Mouse (Mus musculus) liver, postnatal 0 days (tissue): ENCODE results near the gene Mgll. TPM values are rescaled to one million over a fixed set of nuclear protein-coding genes. Genes with fewer than 3 reads are reported as not detected.

ENCODE experiments used
- ATAC-seq: fragments of 200-750 bp; cut with Nextera tagmentation; 2 replicates; pipeline ENCODE4 v1.8.0; 2017; ENCODE audit warnings: mild to moderate bottlenecking, moderate library complexity
- DNase-seq: peaks from one replicate; pipeline ENCODE4 v3.0.0-alpha.2; 2016
- H3K27ac ChIP-seq: fragments of 300-500 bp; sonication (generic); 2 replicates; pipeline ENCODE4 v1.5.1; 2014; ENCODE audit warnings: antibody characterized with exemption, moderate library complexity, mild to moderate bottlenecking, low read depth
- H3K27me3 ChIP-seq: fragments of 300-500 bp; sonication (generic); 2 replicates; pipeline ENCODE4 v1.6.1; 2014; ENCODE audit warnings: low read length, control low read depth, mixed read lengths; ENCODE audit not compliant: insufficient read depth
- H3K36me3 ChIP-seq: fragments of 300-500 bp; sonication (generic); replicated peaks from 2 replicates; pipeline ENCODE4 v1.6.1; 2014; ENCODE audit warnings: mild to moderate bottlenecking, control low read depth, low read length, moderate library complexity, mixed read lengths; ENCODE audit not compliant: insufficient read depth
- H3K4me1 ChIP-seq: fragments of 300-500 bp; sonication (generic); 2 replicates; pipeline ENCODE4 v1.6.1; 2014; ENCODE audit warnings: antibody characterized with exemption, mild to moderate bottlenecking, control low read depth; ENCODE audit not compliant: insufficient read depth
- H3K4me2 ChIP-seq: fragments of 300-500 bp; sonication (generic); 2 replicates; pipeline ENCODE4 v1.6.1; 2014; ENCODE audit warnings: low read depth, mild to moderate bottlenecking, low read length, moderate library complexity, mixed read lengths
- H3K4me3 ChIP-seq: fragments of 300-500 bp; sonication (generic); 2 replicates; pipeline ENCODE4 v1.5.1; 2014; ENCODE audit warnings: low read depth, low read length
- H3K9ac ChIP-seq: fragments of 300-500 bp; sonication (generic); replicated peaks from 2 replicates; pipeline ENCODE4 v1.6.1; 2014; ENCODE audit warnings: mild to moderate bottlenecking, moderate library complexity
- H3K9me3 ChIP-seq: fragments of 300-500 bp; sonication (generic); 2 replicates; pipeline ENCODE4 v1.6.1; 2016; ENCODE audit warnings: mild to moderate bottlenecking, control low read depth, low read length, mixed read lengths
- CTCF ChIP-seq: sonication (generic); IDR thresholded peaks from 2 replicates; pipeline ENCODE4 v1.5.1; 2016; ENCODE audit warnings: antibody characterized with exemption, low read depth
- EP300 ChIP-seq: IDR thresholded peaks from 2 replicates; pipeline ENCODE4 v1.6.1; 2016; ENCODE audit warnings: antibody characterized with exemption, low read depth, mild to moderate bottlenecking
- WGBS: fragments of 180-500 bp; shearing (Covaris S2); extraction: QIAGEN DNeasy Blood & Tissue Kit; methylation state at CpG from one replicate; pipeline ENCODE4 v1.1.7; 2014; ENCODE audit not compliant: insufficient replicate concordance; 5-methylcytosine and 5-hydroxymethylcytosine counted together
- polyA plus RNA-seq: library from polyadenylated mRNA; unstranded; fragments of >200 nt; fragmentation: Nextera tagmentation; extraction: Ambion mirVana; gene quantifications from 2 replicates; pipeline ENCODE4 v1.2.1, GENCODE M21; 2015

Mgll gene
- polyA plus RNA-seq, 1 experiment from 2014 or later = 121 TPM

GRCm38 (mm10) chr6:88870594-88870993 is 146.4 kb downstream of the Mgll start:
- TF ChIP-seq EP300 (no peak), CTCF (no peak)
- Histone ChIP-seq H3K4me2 (no peak overlapping the region), H3K27ac (no peak overlapping the region), H3K36me3 (no peaks in the 10 kb centered on the region), H3K4me3 (no peak overlapping the region), H3K4me1 (peaks cover 11% of the 10 kb centered on the region; the same call in 1 of the 2 replicates), H3K9me3 (no peaks in the 10 kb centered on the region), H3K9ac (no peak overlapping the region), H3K27me3 (peaks cover 36% of the 10 kb centered on the region)
- ATAC-seq = no peak
- DNase-seq = no peak
- 74% methylated on average over 4 of the region's 4 CpGs for WGBS

- Histone ChIP-seq H3K27me3 (peaks cover 41% of the 10 kb centered on the region), H3K9me3 (no peaks in the 10 kb centered on the region), H3K4me1 (peaks cover 11% of the 10 kb centered on the region; the same call in 1 of the 2 replicates), H3K4me2 (no peak overlapping the region), H3K27ac (no peak overlapping the region), H3K9ac (no peak overlapping the region), H3K4me3 (no peak overlapping the region), H3K36me3 (no peaks in the 10 kb centered on the region)
- TF ChIP-seq CTCF = no peak
- no peak for TF ChIP-seq EP300
- ATAC-seq (no peak), DNase-seq (no peak)
- WGBS = 60% methylated on average over 8 of the region's 8 CpGs
Observed at GRCm38 (mm10) chr6:88871546-88871945, 147.3 kb downstream of the Mgll start.

- 42% methylated on average over 7 of the region's 7 CpGs for WGBS
- H3K9me3 ChIP-seq = no peaks in the 10 kb centered on the region
- no peak overlapping the region for H3K27ac ChIP-seq
- no peak overlapping the region for H3K4me2 ChIP-seq
- no peak overlapping the region for H3K9ac ChIP-seq
- H3K4me1 ChIP-seq = peaks cover 11% of the 10 kb centered on the region; the same call in 1 of the 2 replicates
- DNase-seq (no peak), ATAC-seq (no peak)
- no peaks in the 10 kb centered on the region for H3K36me3 ChIP-seq
- TF ChIP-seq EP300 (no peak), CTCF (no peak)
- H3K27me3 ChIP-seq = peaks cover 41% of the 10 kb centered on the region
- H3K4me3 ChIP-seq = no peak overlapping the region
Observed at GRCm38 (mm10) chr6:88872811-88873210, 148.6 kb downstream of the Mgll start.

GRCm38 (mm10) chr6:88873965-88874867 is 150.0 kb downstream of the Mgll start:
- H3K9ac ChIP-seq = no peak overlapping the region
- DNase-seq (no peak), ATAC-seq (peak; percentile 47; the same call in 1 of the 2 replicates)
- WGBS = 7% methylated on average over 61 of the region's 74 CpGs
- no peaks in the 10 kb centered on the region for H3K36me3 ChIP-seq
- TF ChIP-seq CTCF (no peak), EP300 (no peak)
- H3K27ac ChIP-seq = no peak overlapping the region
- peak overlapping the region; percentile 49 for H3K4me3 ChIP-seq
- peaks cover 11% of the 10 kb centered on the region; the same call in 1 of the 2 replicates for H3K4me1 ChIP-seq
- H3K4me2 ChIP-seq = peak overlapping the region; percentile 86
- H3K9me3 ChIP-seq = no peaks in the 10 kb centered on the region
- peaks cover 41% of the 10 kb centered on the region for H3K27me3 ChIP-seq

GRCm38 (mm10) chr6:88874868-88875508 is 150.8 kb downstream of the Mgll start, which contains the start of gene Podxl2:
Podxl2 (minus strand) TSS chr6:88875044.
- DNase-seq = peak; percentile 58
- TF ChIP-seq EP300 = no peak
- TF ChIP-seq CTCF = no peak
- peaks cover 11% of the 10 kb centered on the region; the same call in 1 of the 2 replicates for H3K4me1 ChIP-seq
- peaks cover 41% of the 10 kb centered on the region for H3K27me3 ChIP-seq
- peak; percentile 68 for ATAC-seq
- 12% methylated on average over 43 of the region's 63 CpGs for WGBS
- no peaks in the 10 kb centered on the region for H3K9me3 ChIP-seq
- no peak within 1 kb of the TSS for H3K27ac ChIP-seq
- no peaks in the 10 kb centered on the region for H3K36me3 ChIP-seq
- H3K4me2 ChIP-seq = peak within 1 kb of the TSS; percentile 86
- peak within 1 kb of the TSS; percentile 49 for H3K4me3 ChIP-seq
- H3K9ac ChIP-seq = no peak within 1 kb of the TSS

Other genes with a start within 250 kb of the Mgll start
- gene Sec61a1, start 205.5 kb upstream of the Mgll start, polyA plus RNA-seq = 76.4 and 84.0 TPM in 2 replicates
- gene Kbtbd12, start 86.5 kb upstream of the Mgll start, polyA plus RNA-seq = 1.3 and 1.5 TPM in 2 replicates
- gene Abtb1, start 117.6 kb downstream of the Mgll start, polyA plus RNA-seq = 36.2 and 39.1 TPM in 2 replicates
- gene Podxl2, start 150.6 kb downstream of the Mgll start, polyA plus RNA-seq = 1.1 and 1.3 TPM in 2 replicates
- 42.1 and 53.6 TPM in 2 replicates for gene Mcm2, start 174.4 kb downstream of the Mgll start, polyA plus RNA-seq
- gene Tpra1, start 177.8 kb downstream of the Mgll start, polyA plus RNA-seq = 32.2 and 33.9 TPM in 2 replicates